Mouse (Mus musculus) forebrain, embryonic 11.5 days (tissue): ENCODE measurements around the gene Sema5a. TPM values are rescaled to one million over a fixed set of nuclear protein-coding genes. Genes with fewer than 3 reads are reported as not detected.

Source experiments
- ATAC-seq: fragments of 200-750 bp; cut with Nextera tagmentation; replicated peaks from 2 replicates; pipeline ENCODE4 v1.8.0; 2017; ENCODE audit warnings: moderate TSS enrichment; ENCODE audit not compliant: low FRiP score
- DNase-seq: peaks from one replicate; pipeline ENCODE4 v3.0.0-alpha.2; 2017; ENCODE audit warnings: low spot score
- H3K27ac ChIP-seq: fragments of 300-500 bp; sonication (generic); 2 replicates; pipeline ENCODE4 v1.5.1; 2014; ENCODE audit warnings: low read depth, low read length
- H3K27me3 ChIP-seq: fragments of 300-500 bp; sonication (generic); 2 replicates; pipeline ENCODE4 v1.6.1; 2014; ENCODE audit warnings: mild to moderate bottlenecking, low read length, mixed read lengths; ENCODE audit not compliant: control insufficient read depth, insufficient read depth
- H3K36me3 ChIP-seq: fragments of 300-500 bp; sonication (generic); 2 replicates; pipeline ENCODE4 v1.6.1; 2014; ENCODE audit warnings: mild to moderate bottlenecking, low read length, moderate library complexity, mixed read lengths; ENCODE audit not compliant: control insufficient read depth, insufficient read depth
- H3K4me1 ChIP-seq: fragments of 300-500 bp; sonication (generic); replicated peaks from 2 replicates; pipeline ENCODE4 v1.6.1; 2014; ENCODE audit warnings: low read length, mixed read lengths; ENCODE audit not compliant: control insufficient read depth, insufficient read depth
- H3K4me2 ChIP-seq: fragments of 300-500 bp; sonication (generic); 2 replicates; pipeline ENCODE4 v1.6.1; 2014; ENCODE audit warnings: low read depth, mild to moderate bottlenecking, low read length, moderate library complexity, mixed read lengths; ENCODE audit not compliant: severe bottlenecking
- H3K4me3 ChIP-seq: fragments of 300-500 bp; sonication (generic); 2 replicates; pipeline ENCODE4 v1.5.1; 2014; ENCODE audit warnings: low read depth, low read length
- H3K9ac ChIP-seq: fragments of 300-500 bp; sonication (generic); 2 replicates; pipeline ENCODE4 v1.6.1; 2014; ENCODE audit warnings: low read length
- H3K9me3 ChIP-seq: fragments of 300-500 bp; sonication (generic); 2 replicates; pipeline ENCODE4 v1.6.1; 2016; ENCODE audit warnings: low read length, mixed read lengths; ENCODE audit not compliant: control insufficient read depth
- WGBS: fragments of 180-500 bp; shearing (Covaris S2); extraction: QIAGEN DNeasy Blood & Tissue Kit; methylation state at CpG from one replicate; pipeline ENCODE4 v1.1.7; 2014; 5-methylcytosine and 5-hydroxymethylcytosine counted together
- polyA plus RNA-seq: library from polyadenylated mRNA; unstranded; fragments of >200 nt; fragmentation: Nextera tagmentation; extraction: Ambion mirVana; gene quantifications from 2 replicates; pipeline ENCODE4 v1.2.1, GENCODE M21; 2014

The Sema5a gene
- polyA plus RNA-seq, 1 experiment from 2014 or later: 16.2 TPM

DNA sequence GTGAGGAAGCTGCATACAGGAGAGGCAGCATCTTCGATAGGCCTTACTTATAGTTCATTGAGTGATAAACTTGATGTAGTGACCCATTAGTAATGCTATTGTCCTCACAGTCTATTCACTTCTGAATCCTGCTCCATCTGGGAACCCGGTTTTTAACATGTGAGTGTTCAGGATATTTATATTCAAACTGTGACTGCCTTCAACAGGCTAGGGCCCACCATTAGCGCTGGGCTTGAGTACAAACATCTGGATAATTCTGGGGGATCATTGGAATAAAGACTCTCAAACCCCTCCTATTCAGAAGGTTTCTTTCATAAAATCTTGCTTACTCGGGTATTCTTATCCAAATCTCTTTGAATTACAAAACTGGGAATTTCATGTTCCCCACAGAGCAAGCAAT, 379.5 kb downstream of the Sema5a start:
- peak; percentile 49; the same call in 1 of the 2 replicates for ATAC-seq
- Histone ChIP-seq H3K27me3 (no peaks in the 10 kb centered on the region), H3K4me3 (no peak overlapping the region), H3K27ac (no peak overlapping the region), H3K9ac (no peak overlapping the region), H3K4me1 (no peaks in the 10 kb centered on the region), H3K9me3 (no peaks in the 10 kb centered on the region), H3K4me2 (no peak overlapping the region), H3K36me3 (no peaks in the 10 kb centered on the region)
- no peak for DNase-seq
- WGBS: 40% methylated on average over 4 of the region's 4 CpGs

DNA sequence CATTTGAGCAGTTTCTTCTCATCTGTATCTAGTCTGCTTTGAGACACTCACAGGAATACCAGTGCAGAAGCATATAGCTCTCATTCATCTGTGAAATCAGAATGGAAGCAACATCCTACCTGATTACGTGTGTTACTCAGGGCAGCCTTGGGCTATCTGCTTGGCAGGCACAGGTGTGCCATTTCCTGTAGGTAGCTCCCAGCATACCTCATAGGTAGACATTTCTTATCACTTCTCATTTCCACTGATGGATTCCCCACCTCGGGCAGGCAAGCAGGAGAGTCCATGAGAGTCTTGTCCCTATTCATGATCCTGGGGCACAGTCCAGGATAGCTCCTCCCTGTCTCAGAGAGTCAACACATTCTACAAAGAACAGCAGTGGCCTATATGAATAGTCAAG, 381.4 kb downstream of the Sema5a start:
- no peak for ATAC-seq
- Histone ChIP-seq H3K9ac (no peak overlapping the region), H3K4me1 (no peaks in the 10 kb centered on the region), H3K27me3 (no peaks in the 10 kb centered on the region), H3K36me3 (no peaks in the 10 kb centered on the region), H3K4me2 (no peak overlapping the region), H3K9me3 (no peaks in the 10 kb centered on the region), H3K4me3 (no peak overlapping the region), H3K27ac (no peak overlapping the region)
- DNase-seq: no peak
- 89% methylated on average over 2 of the region's 2 CpGs for WGBS

- H3K4me1 ChIP-seq: no peaks in the 10 kb centered on the region
- H3K9ac ChIP-seq: no peak overlapping the region
- ATAC-seq (no peak), DNase-seq (no peak)
- no peak overlapping the region for H3K4me2 ChIP-seq
- no peak overlapping the region for H3K4me3 ChIP-seq
- H3K27ac ChIP-seq: no peak overlapping the region
- no peaks in the 10 kb centered on the region for H3K27me3 ChIP-seq
- H3K9me3 ChIP-seq: no peaks in the 10 kb centered on the region
- H3K36me3 ChIP-seq: no peaks in the 10 kb centered on the region
- 95% methylated on average over 8 of the region's 8 CpGs for WGBS
Observed at GRCm38 (mm10) chr15:32633713-32634112, 389.1 kb downstream of the Sema5a start.

- ATAC-seq (no peak), DNase-seq (no peak)
- no peaks in the 10 kb centered on the region for H3K9me3 ChIP-seq
- 87% methylated on average over 3 of the region's 3 CpGs for WGBS
- no peaks in the 10 kb centered on the region for H3K4me1 ChIP-seq
- H3K4me3 ChIP-seq: no peak overlapping the region
- no peaks in the 10 kb centered on the region for H3K36me3 ChIP-seq
- no peak overlapping the region for H3K9ac ChIP-seq
- H3K27ac ChIP-seq: no peak overlapping the region
- H3K27me3 ChIP-seq: no peaks in the 10 kb centered on the region
- H3K4me2 ChIP-seq: no peak overlapping the region
Observed at GRCm38 (mm10) chr15:32637879-32638278, 393.3 kb downstream of the Sema5a start.

- H3K27me3 ChIP-seq: no peaks in the 10 kb centered on the region
- H3K4me1 ChIP-seq: no peaks in the 10 kb centered on the region
- H3K4me3 ChIP-seq: no peak overlapping the region
- no peak overlapping the region for H3K27ac ChIP-seq
- H3K4me2 ChIP-seq: no peak overlapping the region
- no peaks in the 10 kb centered on the region for H3K9me3 ChIP-seq
- DNase-seq (no peak), ATAC-seq (no peak)
- 81% methylated on average over 1 of the region's 1 CpGs for WGBS
- no peaks in the 10 kb centered on the region for H3K36me3 ChIP-seq
- no peak overlapping the region for H3K9ac ChIP-seq
Observed at GRCm38 (mm10) chr15:32647061-32647687, 402.6 kb downstream of the Sema5a start.

DNA sequence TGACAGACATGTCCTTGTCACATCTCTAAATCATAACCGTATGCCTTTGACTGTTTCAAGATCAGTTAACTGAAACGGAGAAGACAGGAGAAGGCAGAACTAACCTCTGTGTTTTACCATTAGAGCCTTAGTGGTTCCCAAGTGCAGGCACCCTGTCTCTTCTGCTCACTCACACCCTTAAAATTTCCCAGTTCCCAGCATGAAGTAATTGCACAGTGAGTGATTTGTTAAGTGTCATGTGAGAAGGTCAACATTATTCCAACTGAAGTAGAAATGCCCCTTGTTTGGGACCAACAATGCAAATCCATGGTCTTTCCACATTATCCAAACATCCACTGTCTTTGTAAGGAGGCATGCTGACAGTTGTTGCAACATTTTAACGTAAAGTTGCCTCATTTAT, 409.4 kb downstream of the Sema5a start:
- H3K36me3 ChIP-seq: no peaks in the 10 kb centered on the region
- H3K4me1 ChIP-seq: no peaks in the 10 kb centered on the region
- H3K4me3 ChIP-seq: no peak overlapping the region
- no peaks in the 10 kb centered on the region for H3K27me3 ChIP-seq
- no peak overlapping the region for H3K4me2 ChIP-seq
- no peaks in the 10 kb centered on the region for H3K9me3 ChIP-seq
- H3K9ac ChIP-seq: no peak overlapping the region
- 82% methylated on average over 3 of the region's 3 CpGs for WGBS
- no peak overlapping the region for H3K27ac ChIP-seq
- no peak for DNase-seq
- ATAC-seq: no peak

DNA sequence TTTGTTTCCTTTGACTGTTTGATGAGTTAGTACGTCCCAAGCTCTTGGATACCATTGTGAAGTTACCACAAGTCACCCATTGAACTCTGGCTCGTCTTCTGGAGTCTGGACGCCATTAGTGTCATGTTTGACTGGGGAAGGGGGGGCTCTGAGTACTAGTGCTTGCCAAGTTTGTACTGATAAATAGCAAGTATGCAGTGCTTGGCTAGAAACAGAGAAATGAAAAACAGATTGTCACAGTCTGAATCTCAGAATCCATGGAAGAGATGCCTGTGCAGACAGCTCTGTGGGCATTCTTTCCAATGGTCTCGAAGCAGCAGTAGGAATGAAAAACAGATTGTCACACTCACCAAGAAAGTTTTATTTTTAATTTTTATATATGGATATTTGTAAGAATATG, 411.4 kb downstream of the Sema5a start:
- H3K4me2 ChIP-seq: no peak overlapping the region
- ATAC-seq: no peak
- H3K36me3 ChIP-seq: no peaks in the 10 kb centered on the region
- H3K9me3 ChIP-seq: no peaks in the 10 kb centered on the region
- no peaks in the 10 kb centered on the region for H3K4me1 ChIP-seq
- DNase-seq: no peak
- H3K27me3 ChIP-seq: no peaks in the 10 kb centered on the region
- H3K27ac ChIP-seq: no peak overlapping the region
- no peak overlapping the region for H3K4me3 ChIP-seq
- no peak overlapping the region for H3K9ac ChIP-seq
- WGBS: 76% methylated on average over 4 of the region's 4 CpGs

GRCm38 (mm10) chr15:32676446-32676845, 431.8 kb downstream of the Sema5a start:
- no peak overlapping the region for H3K9ac ChIP-seq
- ATAC-seq (no peak), DNase-seq (no peak)
- H3K4me3 ChIP-seq: no peak overlapping the region
- H3K27ac ChIP-seq: no peak overlapping the region
- no peaks in the 10 kb centered on the region for H3K27me3 ChIP-seq
- no peaks in the 10 kb centered on the region for H3K36me3 ChIP-seq
- no peak overlapping the region for H3K4me2 ChIP-seq
- H3K9me3 ChIP-seq: no peaks in the 10 kb centered on the region
- 88% methylated on average over 1 of the region's 1 CpGs for WGBS
- H3K4me1 ChIP-seq: no peaks in the 10 kb centered on the region

- no peaks in the 10 kb centered on the region for H3K4me1 ChIP-seq
- H3K4me3 ChIP-seq: no peak overlapping the region
- H3K4me2 ChIP-seq: no peak overlapping the region
- no peak for ATAC-seq
- 85% methylated on average over 4 of the region's 4 CpGs for WGBS
- H3K9ac ChIP-seq: no peak overlapping the region
- no peaks in the 10 kb centered on the region for H3K27me3 ChIP-seq
- no peaks in the 10 kb centered on the region for H3K9me3 ChIP-seq
- no peak overlapping the region for H3K27ac ChIP-seq
- no peaks in the 10 kb centered on the region for H3K36me3 ChIP-seq
- DNase-seq: no peak
Observed at GRCm38 (mm10) chr15:32685152-32685551, 440.5 kb downstream of the Sema5a start.
